Mouse (Mus musculus) CH12.LX (cell line): Measurements from ENCODE around the gene Xpa. TPM values are rescaled to one million over a fixed set of nuclear protein-coding genes. Genes with fewer than 3 reads are reported as not detected.

Experiments used
- DNase-seq: peaks from one replicate; pipeline ENCODE4 v3.0.0-alpha.2; 2013; ENCODE audit errors: extremely low read depth
- H3K27ac ChIP-seq: 2 replicates; pipeline ENCODE4 v1.5.1; 2012; ENCODE audit warnings: low read depth, mild to moderate bottlenecking, control low read depth, moderate library complexity; ENCODE audit not compliant: insufficient read depth
- H3K27me3 ChIP-seq: replicated peaks from 2 replicates; pipeline ENCODE3; 2012; ENCODE audit warnings: inconsistent platforms
- H3K36me3 ChIP-seq, 2 experiments: replicated peaks in 1 of 2; 2 replicates each; pipeline versions ENCODE3 to v1.6.1; 2012; ENCODE audit warnings: inconsistent platforms in 1 of 2, low read length in 1 of 2, mild to moderate bottlenecking in 1 of 2, mixed read lengths in 1 of 2, moderate library complexity in 1 of 2; ENCODE audit not compliant: control insufficient read depth in 1 of 2, insufficient read depth in 1 of 2
- H3K4me1 ChIP-seq, 2 experiments: 2 replicates each; pipeline ENCODE4 v1.6.1; 2012; ENCODE audit warnings: inconsistent platforms in 1 of 2, moderate library complexity in 1 of 2; ENCODE audit not compliant: insufficient read depth in 2 of 2, control insufficient read depth in 1 of 2
- H3K4me2 ChIP-seq: 2 replicates; pipeline ENCODE4 v1.6.1; 2012; ENCODE audit warnings: low read depth, mild to moderate bottlenecking, control low read depth; ENCODE audit not compliant: poor library complexity, insufficient read depth, severe bottlenecking
- H3K4me3 ChIP-seq, 3 experiments: fragments of 150-350 bp in 1 of 3; sonication (generic) in 1 of 3; replicated peaks in 1 of 3; 2 replicates each; pipeline versions ENCODE3 to v1.5.1; 2011 to 2012; ENCODE audit warnings: low read depth in 2 of 3, low read length in 2 of 3, mild to moderate bottlenecking in 2 of 3, moderate library complexity in 2 of 3, control low read depth in 1 of 3, improper control_type of control experiment in 1 of 3, inconsistent platforms in 1 of 3, mixed read lengths in 1 of 3; ENCODE audit not compliant: poor library complexity in 1 of 3
- H3K79me2 ChIP-seq: replicated peaks from 2 replicates; pipeline ENCODE4 v1.6.1; 2012; ENCODE audit warnings: mild to moderate bottlenecking, moderate library complexity; ENCODE audit not compliant: control insufficient read depth, poor library complexity, insufficient read depth, severe bottlenecking; ENCODE audit errors: extremely low read depth
- H3K9ac ChIP-seq: 2 replicates; pipeline ENCODE4 v1.6.1; 2012; ENCODE audit warnings: low read depth, mild to moderate bottlenecking, control low read depth, moderate library complexity; ENCODE audit not compliant: insufficient read depth
- H3K9me3 ChIP-seq: replicated peaks from 2 replicates; pipeline ENCODE3; 2012; ENCODE audit warnings: low read length, inconsistent platforms, mixed read lengths
- BHLHE40 ChIP-seq: IDR thresholded peaks from 2 replicates; pipeline ENCODE4 v1.6.1; 2011; ENCODE audit warnings: mild to moderate bottlenecking, low read depth, low read length, improper control_type of control experiment
- CHD1 ChIP-seq: IDR thresholded peaks from 2 replicates; pipeline ENCODE4 v1.6.1; 2012; ENCODE audit warnings: low read depth, low read length, improper control_type of control experiment, inconsistent platforms
- CHD2 ChIP-seq: IDR thresholded peaks from 2 replicates; pipeline ENCODE4 v1.6.1; 2011; ENCODE audit warnings: low read length, improper control_type of control experiment
- CTCF ChIP-seq, 2 experiments: IDR thresholded peaks in 1 of 2; conservative IDR thresholded peaks in 1 of 2; 2 replicates each; pipeline ENCODE4 v1.5.1; 2011 to 2012; ENCODE audit warnings: low read depth in 2 of 2, low read length in 2 of 2, improper control_type of control experiment in 1 of 2, inconsistent platforms in 1 of 2, mild to moderate bottlenecking in 1 of 2, moderate library complexity in 1 of 2
- E2F4 ChIP-seq: IDR thresholded peaks from 2 replicates; pipeline ENCODE4 v1.6.1; 2011; ENCODE audit warnings: low read depth, low read length, improper control_type of control experiment; ENCODE audit not compliant: insufficient replicate concordance
- EP300 ChIP-seq: IDR thresholded peaks from 2 replicates; pipeline ENCODE4 v1.6.1; 2011; ENCODE audit warnings: low read length, improper control_type of control experiment
- ETS1 ChIP-seq: conservative IDR thresholded peaks from 2 replicates; pipeline ENCODE4 v1.6.1; 2012; ENCODE audit warnings: low read depth, mild to moderate bottlenecking, inconsistent platforms, low read length, improper control_type of control experiment, moderate library complexity
- HCFC1 ChIP-seq: IDR thresholded peaks from 2 replicates; pipeline ENCODE4 v1.6.1; 2012; ENCODE audit warnings: low read depth, mild to moderate bottlenecking, inconsistent platforms, low read length, improper control_type of control experiment
- IRF4 ChIP-seq: IDR thresholded peaks from 2 replicates; pipeline ENCODE4 v1.6.1; 2014; ENCODE audit warnings: low read depth, mild to moderate bottlenecking, inconsistent platforms, low read length, improper control_type of control experiment
- JUN ChIP-seq: IDR thresholded peaks from 2 replicates; pipeline ENCODE4 v1.6.1; 2011; ENCODE audit warnings: low read depth, mild to moderate bottlenecking, low read length, improper control_type of control experiment, moderate library complexity; ENCODE audit not compliant: insufficient read depth
- JUND ChIP-seq: conservative IDR thresholded peaks from 2 replicates; pipeline ENCODE4 v1.6.1; 2011; ENCODE audit warnings: low read depth, low read length, improper control_type of control experiment
- KAT2A ChIP-seq: IDR thresholded peaks from 2 replicates; pipeline ENCODE4 v1.6.1; 2012; ENCODE audit warnings: low read length, improper control_type of control experiment, inconsistent platforms; ENCODE audit not compliant: insufficient replicate concordance
- MAFK ChIP-seq: IDR thresholded peaks from 2 replicates; pipeline ENCODE4 v1.6.1; 2011; ENCODE audit warnings: low read length, improper control_type of control experiment; ENCODE audit not compliant: insufficient replicate concordance
- MAX ChIP-seq: IDR thresholded peaks from 2 replicates; pipeline ENCODE4 v1.6.1; 2011; ENCODE audit warnings: low read length, improper control_type of control experiment
- MAZ ChIP-seq: IDR thresholded peaks from 2 replicates; pipeline ENCODE4 v1.6.1; 2012; ENCODE audit warnings: low read depth, mild to moderate bottlenecking, inconsistent platforms, low read length, improper control_type of control experiment, moderate library complexity
- NELFE ChIP-seq: IDR thresholded peaks from 2 replicates; pipeline ENCODE4 v1.6.1; 2011; ENCODE audit warnings: low read depth, low read length, improper control_type of control experiment
- NRF1 ChIP-seq: IDR thresholded peaks from 2 replicates; pipeline ENCODE4 v1.6.1; 2014; ENCODE audit warnings: low read depth, mild to moderate bottlenecking, inconsistent platforms, low read length, improper control_type of control experiment, moderate library complexity
- POLR2A ChIP-seq: IDR thresholded peaks from 2 replicates; pipeline ENCODE4 v1.6.1; 2011; ENCODE audit warnings: low read depth, mild to moderate bottlenecking, improper control_type of control experiment, low read length
- RCOR1 ChIP-seq: conservative IDR thresholded peaks from 2 replicates; pipeline ENCODE4 v1.6.1; 2012; ENCODE audit warnings: low read depth, mild to moderate bottlenecking, inconsistent platforms, low read length, improper control_type of control experiment
- SIN3A ChIP-seq: IDR thresholded peaks from 2 replicates; pipeline ENCODE4 v1.6.1; 2012; ENCODE audit warnings: low read length, improper control_type of control experiment, inconsistent platforms
- TBP ChIP-seq: conservative IDR thresholded peaks from 2 replicates; pipeline ENCODE4 v1.6.1; 2011; ENCODE audit warnings: low read depth, low read length, improper control_type of control experiment
- TCF12 ChIP-seq: IDR thresholded peaks from 2 replicates; pipeline ENCODE4 v1.6.1; 2014; ENCODE audit warnings: low read depth, mild to moderate bottlenecking, inconsistent platforms, low read length, improper control_type of control experiment
- UBTF ChIP-seq: IDR thresholded peaks from 2 replicates; pipeline ENCODE4 v1.6.1; 2012; ENCODE audit warnings: low read depth, mild to moderate bottlenecking, inconsistent platforms, low read length, improper control_type of control experiment, moderate library complexity
- USF2 ChIP-seq: conservative IDR thresholded peaks from 2 replicates; pipeline ENCODE4 v1.6.1; 2011; ENCODE audit warnings: low read depth, low read length, improper control_type of control experiment
- ZC3H11A ChIP-seq: IDR thresholded peaks from 2 replicates; pipeline ENCODE4 v1.6.1; 2012; ENCODE audit warnings: low read depth, mild to moderate bottlenecking, inconsistent platforms, low read length, improper control_type of control experiment
- ZMIZ1 ChIP-seq: IDR thresholded peaks from 2 replicates; pipeline ENCODE4 v1.6.1; 2012; ENCODE audit warnings: low read depth, mild to moderate bottlenecking, inconsistent platforms, low read length, improper control_type of control experiment
- ZNF384 ChIP-seq: IDR thresholded peaks from 2 replicates; pipeline ENCODE4 v1.6.1; 2012; ENCODE audit warnings: low read depth, low read length, improper control_type of control experiment, inconsistent platforms
- dilution Hi-C: fragments of 300-500 bp; cut with MboI; formaldehyde crosslinking; loops from 2 replicates; pipeline ENCODE4 v1.14.3; 2020; ENCODE audit warnings: low sequenced_read_pairs; ENCODE audit not compliant: extremely low pct_unique_long_range_greater_than_20kb, extremely low pct_ligation_motif_present
- in situ Hi-C: fragments of 300-500 bp; cut with MboI; formaldehyde crosslinking; loops from 3 replicates; pipeline ENCODE4 v1.14.3; 2019; ENCODE audit warnings: low sequenced_read_pairs, low pct_ligation_motif_present, low pct_unique_long_range_greater_than_20kb, mixed read lengths
- polyA plus RNA-seq: library from polyadenylated mRNA; unstranded; fragments of >175 nt; gene quantifications from 2 replicates; pipeline ENCODE4 v1.2.1, GENCODE M21; 2012; ENCODE audit warnings: low read depth; ENCODE audit not compliant: insufficient read length
- total RNA-seq, 2 experiments: library from RNA; depleted of rRNA; stranded (reverse); fragments of 300-350 nt in 1 of 2; fragments of >200 nt in 1 of 2; gene quantifications; 2 replicates each; pipeline ENCODE4 v1.2.3; 2012 to 2014

The Xpa gene
- total and polyA plus RNA-seq, 3 experiments = 11.2 to 28.8 (median 13.8) TPM

DNA sequence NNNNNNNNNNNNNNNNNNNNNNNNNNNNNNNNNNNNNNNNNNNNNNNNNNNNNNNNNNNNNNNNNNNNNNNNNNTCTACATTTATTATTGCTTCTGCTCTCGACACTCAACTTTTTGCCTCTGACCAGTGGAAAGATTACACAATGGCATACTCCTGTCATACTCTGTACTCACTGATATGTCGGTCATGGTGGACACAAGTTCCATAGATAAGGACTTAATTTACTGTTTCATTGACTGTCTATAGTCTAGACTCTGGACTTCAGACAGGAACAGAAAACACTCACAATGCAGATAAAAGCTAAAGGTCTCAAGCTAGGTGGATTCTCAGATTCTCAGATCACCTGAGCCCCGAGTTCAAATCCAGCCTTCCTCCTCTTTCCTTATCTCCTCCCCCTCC is 25.0 kb upstream of the Xpa start:
- in situ Hi-C loops = loop anchor here (25.0 kb wide), 1 partner anchor 266 kb away; the partner anchor contains the start of gene Nans
- no peaks in the 10 kb centered on the region for H3K9me3 ChIP-seq
- no peaks in the 10 kb centered on the region for H3K79me2 ChIP-seq
- H3K4me3 ChIP-seq = no peak overlapping the region
- no peaks in the 10 kb centered on the region for H3K4me1 ChIP-seq
- H3K36me3 ChIP-seq = no peaks in the 10 kb centered on the region
- DNase-seq = no peak
- no peaks in the 10 kb centered on the region for H3K27me3 ChIP-seq
- no peak overlapping the region for H3K4me2 ChIP-seq
- no peak overlapping the region for H3K9ac ChIP-seq
- dilution Hi-C loops = no loop called here
- no peak overlapping the region for H3K27ac ChIP-seq
- TF ChIP-seq MAZ (no peak), CHD2 (no peak), HCFC1 (no peak), EP300 (no peak), TBP (no peak), RCOR1 (no peak), UBTF (no peak), USF2 (no peak), CHD1 (no peak), MAFK (no peak), E2F4 (no peak), JUND (no peak), BHLHE40 (no peak), POLR2A (no peak)
- TF ChIP-seq, all 38 proteins: peak for 0

DNA sequence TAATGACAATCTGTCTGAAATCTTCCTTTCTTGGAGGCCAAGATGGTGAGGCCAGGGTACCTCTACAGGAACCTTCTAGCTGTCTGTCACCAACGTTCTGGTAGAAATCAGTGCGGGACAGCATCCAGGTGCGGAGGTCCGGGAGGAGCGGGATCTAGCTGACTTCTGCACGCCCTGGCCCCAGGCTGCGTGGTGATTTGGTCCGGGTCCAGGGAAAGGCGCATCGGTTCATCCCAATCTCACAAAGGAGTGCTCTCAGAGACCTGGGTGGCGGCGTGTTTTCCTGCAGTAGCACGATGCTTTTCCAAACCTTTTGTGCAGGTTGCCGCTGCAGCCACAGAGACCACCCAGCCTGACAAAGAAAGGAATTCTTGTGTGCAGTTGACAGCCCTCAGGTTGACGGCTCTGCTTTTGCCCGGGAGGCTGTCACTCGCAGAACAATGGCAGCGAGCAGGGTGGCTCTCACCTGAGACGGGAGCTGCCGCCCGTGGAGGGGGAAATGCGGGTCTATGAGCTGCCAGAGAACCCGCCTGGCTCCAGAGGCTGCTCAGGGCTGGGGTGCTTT is 6.5 kb upstream of the Xpa start:
- TF ChIP-seq EP300 = no peak
- TF ChIP-seq HCFC1 = no peak
- TF ChIP-seq ZC3H11A = no peak
- no peak for TF ChIP-seq ZMIZ1
- TF ChIP-seq IRF4 = no peak
- no peak for TF ChIP-seq ZNF384
- TF ChIP-seq RCOR1 = no peak
- no peak for TF ChIP-seq CTCF (conservative IDR thresholded peaks at IDR 0.05 in 1 of 2, IDR thresholded peaks at IDR 0.05 in 1 of 2; ENCODE audit: low read depth in 2 of 2, low read length in 2 of 2)
- no peak for TF ChIP-seq KAT2A
- no peak for TF ChIP-seq JUN
- TF ChIP-seq MAX = no peak
- no peak for TF ChIP-seq POLR2A
- TF ChIP-seq NRF1 = no peak
- no peak for TF ChIP-seq TCF12
- TF ChIP-seq CHD2 = no peak
- no peak for TF ChIP-seq TBP
- TF ChIP-seq ETS1 = no peak
- TF ChIP-seq SIN3A = no peak
- TF ChIP-seq NELFE = no peak
- no peak for TF ChIP-seq BHLHE40
- dilution Hi-C loops (no loop called here), in situ Hi-C loops (loop anchor here (25.0 kb wide), 1 partner anchor 285 kb away; the partner anchor contains the start of gene Nans)
- no peak for DNase-seq
- Histone ChIP-seq H3K27ac (no peak overlapping the region), H3K4me3 (no peak overlapping the region), H3K9ac (no peak overlapping the region), H3K79me2 (no peaks in the 10 kb centered on the region), H3K4me2 (no peak overlapping the region), H3K9me3 (peaks cover 3% of the 10 kb centered on the region), H3K27me3 (peaks cover 3% of the 10 kb centered on the region), H3K4me1 (no peaks in the 10 kb centered on the region), H3K36me3 (no peaks in the 10 kb centered on the region)
